Mouse (Mus musculus) limb, embryonic 11.5 days (tissue): Measurements from ENCODE around the gene Kcnma1. TPM values are rescaled to one million over a fixed set of nuclear protein-coding genes. Genes with fewer than 3 reads are reported as not detected.

Source experiments
- ATAC-seq: fragments of 200-750 bp; cut with Nextera tagmentation; 2 replicates; pipeline ENCODE4 v1.8.0; 2017; ENCODE audit warnings: low read depth; ENCODE audit not compliant: insufficient number of reproducible peaks, low FRiP score, low TSS enrichment
- DNase-seq: peaks from one replicate; pipeline ENCODE4 v3.0.0-alpha.2; 2015; ENCODE audit warnings: low spot score
- H3K27ac ChIP-seq: fragments of 300-500 bp; sonication (generic); replicated peaks from 2 replicates; pipeline ENCODE4 v1.5.1; 2014; ENCODE audit warnings: low read depth, mild to moderate bottlenecking, low read length
- H3K27me3 ChIP-seq: fragments of 300-500 bp; sonication (generic); 2 replicates; pipeline ENCODE4 v1.6.1; 2014; ENCODE audit warnings: mild to moderate bottlenecking, low read length, mixed read lengths; ENCODE audit not compliant: control insufficient read depth, insufficient read depth
- H3K36me3 ChIP-seq: fragments of 300-500 bp; sonication (generic); 2 replicates; pipeline ENCODE4 v1.6.1; 2014; ENCODE audit warnings: mild to moderate bottlenecking, low read length, moderate library complexity, mixed read lengths; ENCODE audit not compliant: control insufficient read depth, insufficient read depth
- H3K4me1 ChIP-seq: fragments of 300-500 bp; sonication (generic); 2 replicates; pipeline ENCODE4 v1.6.1; 2014; ENCODE audit warnings: low read length, mixed read lengths; ENCODE audit not compliant: control insufficient read depth, insufficient read depth
- H3K4me2 ChIP-seq: fragments of 300-500 bp; sonication (generic); 2 replicates; pipeline ENCODE4 v1.6.1; 2014; ENCODE audit warnings: low read depth, mild to moderate bottlenecking, moderate library complexity; ENCODE audit not compliant: severe bottlenecking
- H3K4me3 ChIP-seq: fragments of 300-500 bp; sonication (generic); 2 replicates; pipeline ENCODE4 v1.5.1; 2014; ENCODE audit warnings: low read depth, low read length
- H3K9ac ChIP-seq: fragments of 300-500 bp; sonication (generic); 2 replicates; pipeline ENCODE4 v1.6.1; 2014; ENCODE audit warnings: mild to moderate bottlenecking, low read length
- H3K9me3 ChIP-seq: fragments of 300-500 bp; sonication (generic); 2 replicates; pipeline ENCODE4 v1.6.1; 2016; ENCODE audit warnings: low read length; ENCODE audit not compliant: control insufficient read depth
- WGBS: fragments of 180-500 bp; shearing (Covaris S2); extraction: QIAGEN DNeasy Blood & Tissue Kit; methylation state at CpG from one replicate; pipeline ENCODE4 v1.1.7; 2014; 5-methylcytosine and 5-hydroxymethylcytosine counted together
- polyA plus RNA-seq: library from polyadenylated mRNA; unstranded; fragments of >200 nt; fragmentation: Nextera tagmentation; extraction: Ambion mirVana; gene quantifications from 2 replicates; pipeline ENCODE4 v1.2.1, GENCODE M21; 2014

The Kcnma1 gene
- polyA plus RNA-seq, 1 experiment from 2014 or later, result 0.80 TPM

GRCm38 (mm10) chr14:23679378-23679777 lies 334.9 kb downstream of the Kcnma1 start:
- peak; percentile 60 for DNase-seq
- Histone ChIP-seq H3K9me3 (no peaks in the 10 kb centered on the region), H3K4me2 (no peak overlapping the region), H3K4me1 (no peaks in the 10 kb centered on the region), H3K27ac (no peak overlapping the region), H3K36me3 (no peaks in the 10 kb centered on the region), H3K9ac (no peak overlapping the region), H3K4me3 (no peak overlapping the region), H3K27me3 (no peaks in the 10 kb centered on the region)
- ATAC-seq, result no peak
- WGBS, result 67% methylated on average over 2 of the region's 2 CpGs

GRCm38 (mm10) chr14:23666420-23666819 lies 347.9 kb downstream of the Kcnma1 start:
- no peaks in the 10 kb centered on the region for H3K9me3 ChIP-seq
- H3K36me3 ChIP-seq, result no peaks in the 10 kb centered on the region
- 95% methylated on average over 3 of the region's 3 CpGs for WGBS
- no peaks in the 10 kb centered on the region for H3K27me3 ChIP-seq
- no peak overlapping the region for H3K4me2 ChIP-seq
- H3K27ac ChIP-seq, result no peak overlapping the region
- no peak for ATAC-seq
- H3K4me1 ChIP-seq, result no peaks in the 10 kb centered on the region
- H3K4me3 ChIP-seq, result no peak overlapping the region
- no peak overlapping the region for H3K9ac ChIP-seq
- DNase-seq, result no peak

GRCm38 (mm10) chr14:23651682-23652081 lies 362.6 kb downstream of the Kcnma1 start:
- no peak for ATAC-seq
- DNase-seq, result no peak
- no peak overlapping the region for H3K4me2 ChIP-seq

DNA sequence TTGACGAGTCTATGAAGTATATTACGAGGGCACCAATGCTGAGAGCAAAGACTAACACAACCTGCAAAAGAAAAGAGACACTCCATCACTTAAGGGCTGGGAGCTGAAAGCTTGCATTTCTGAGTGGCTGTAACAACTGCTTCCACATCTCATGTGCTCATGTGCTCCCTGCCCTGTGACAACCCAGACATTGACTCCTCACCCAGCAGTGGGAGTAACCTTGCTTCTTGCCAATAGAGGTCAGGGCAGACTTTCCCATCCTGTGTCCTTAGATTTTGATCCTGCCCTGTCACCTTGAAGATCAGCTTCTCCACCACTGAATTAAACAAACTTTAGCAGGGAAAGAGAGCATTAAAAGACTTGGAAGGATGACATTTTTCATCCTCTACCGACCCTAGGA lies 364.2 kb downstream of the Kcnma1 start:
- H3K27me3 ChIP-seq, result no peaks in the 10 kb centered on the region
- H3K9ac ChIP-seq, result no peak overlapping the region
- no peak for DNase-seq
- no peak overlapping the region for H3K4me2 ChIP-seq
- H3K27ac ChIP-seq, result no peak overlapping the region
- H3K4me3 ChIP-seq, result no peak overlapping the region
- H3K9me3 ChIP-seq, result no peaks in the 10 kb centered on the region
- H3K36me3 ChIP-seq, result no peaks in the 10 kb centered on the region
- H3K4me1 ChIP-seq, result no peaks in the 10 kb centered on the region
- ATAC-seq, result no peak
- WGBS, result 89% methylated on average over 3 of the region's 3 CpGs

More at GRCm38 (mm10) chr14:23651682-23652081, 362.6 kb downstream of the Kcnma1 start:
- Histone ChIP-seq H3K4me3 (no peak overlapping the region), H3K27me3 (no peaks in the 10 kb centered on the region), H3K4me1 (no peaks in the 10 kb centered on the region), H3K36me3 (no peaks in the 10 kb centered on the region), H3K27ac (no peak overlapping the region), H3K9ac (no peak overlapping the region), H3K9me3 (no peaks in the 10 kb centered on the region)
- WGBS, result 80% methylated on average over 4 of the region's 4 CpGs

GRCm38 (mm10) chr14:23645361-23646063 lies 368.8 kb downstream of the Kcnma1 start:
- Histone ChIP-seq H3K9me3 (no peaks in the 10 kb centered on the region), H3K27ac (no peak overlapping the region), H3K27me3 (no peaks in the 10 kb centered on the region), H3K4me2 (no peak overlapping the region), H3K9ac (no peak overlapping the region), H3K4me1 (no peaks in the 10 kb centered on the region; the same call in 1 of the 2 replicates), H3K36me3 (no peaks in the 10 kb centered on the region), H3K4me3 (no peak overlapping the region)
- ATAC-seq (no peak), DNase-seq (no peak)
- 83% methylated on average over 9 of the region's 9 CpGs for WGBS

DNA sequence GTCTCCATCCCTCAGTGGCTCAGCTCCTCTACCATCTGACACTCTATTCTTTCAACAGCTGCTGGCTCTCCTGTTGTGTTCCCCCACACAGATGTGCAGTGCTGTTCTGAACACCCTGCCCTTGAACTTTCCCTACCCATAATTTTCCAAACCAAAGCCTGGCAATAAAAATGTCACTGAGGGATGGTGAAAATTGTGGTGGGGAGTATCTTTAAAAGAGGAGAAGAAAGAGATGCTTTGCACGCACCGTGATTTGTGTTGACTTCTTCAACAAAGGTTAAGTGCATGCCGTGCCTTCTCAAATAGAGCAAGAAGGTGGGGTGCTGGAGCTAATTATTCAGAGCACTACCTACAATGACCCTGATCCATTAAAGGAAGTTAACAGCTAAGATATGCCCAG lies 371.1 kb downstream of the Kcnma1 start:
- H3K9me3 ChIP-seq, result no peaks in the 10 kb centered on the region
- H3K36me3 ChIP-seq, result no peaks in the 10 kb centered on the region
- no peaks in the 10 kb centered on the region; the same call in 1 of the 2 replicates for H3K4me1 ChIP-seq
- H3K27ac ChIP-seq, result no peak overlapping the region
- no peak for ATAC-seq
- H3K4me2 ChIP-seq, result no peak overlapping the region
- no peaks in the 10 kb centered on the region for H3K27me3 ChIP-seq
- 34% methylated on average over 3 of the region's 3 CpGs for WGBS
- no peak overlapping the region for H3K9ac ChIP-seq
- DNase-seq, result no peak
- no peak overlapping the region for H3K4me3 ChIP-seq

DNA sequence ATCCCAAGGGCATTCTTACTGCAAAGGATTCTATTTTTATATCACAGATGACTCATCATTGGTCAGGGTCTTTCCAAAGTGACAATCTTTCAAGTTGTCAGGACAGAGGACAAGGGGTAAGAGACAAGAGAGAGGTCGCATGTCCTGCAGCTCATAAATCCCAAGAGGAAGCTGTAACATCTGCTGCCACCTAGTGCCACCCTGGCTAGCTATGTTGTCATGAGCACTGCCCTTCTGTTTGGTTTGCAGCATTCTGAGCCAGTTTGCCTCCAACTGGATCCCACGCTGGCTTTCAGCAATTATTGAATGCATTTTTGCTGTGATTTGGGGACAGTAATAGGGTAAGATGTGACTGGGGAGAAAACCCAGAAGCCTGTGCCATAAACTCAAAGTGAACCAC lies 373.6 kb downstream of the Kcnma1 start:
- DNase-seq (no peak), ATAC-seq (no peak)
- no peaks in the 10 kb centered on the region for H3K36me3 ChIP-seq
- 38% methylated on average over 2 of the region's 2 CpGs for WGBS
- H3K27me3 ChIP-seq, result no peaks in the 10 kb centered on the region
- H3K27ac ChIP-seq, result no peak overlapping the region
- H3K9ac ChIP-seq, result no peak overlapping the region
- no peaks in the 10 kb centered on the region for H3K9me3 ChIP-seq
- H3K4me1 ChIP-seq, result no peaks in the 10 kb centered on the region; the same call in 1 of the 2 replicates
- H3K4me2 ChIP-seq, result no peak overlapping the region
- H3K4me3 ChIP-seq, result no peak overlapping the region

DNA sequence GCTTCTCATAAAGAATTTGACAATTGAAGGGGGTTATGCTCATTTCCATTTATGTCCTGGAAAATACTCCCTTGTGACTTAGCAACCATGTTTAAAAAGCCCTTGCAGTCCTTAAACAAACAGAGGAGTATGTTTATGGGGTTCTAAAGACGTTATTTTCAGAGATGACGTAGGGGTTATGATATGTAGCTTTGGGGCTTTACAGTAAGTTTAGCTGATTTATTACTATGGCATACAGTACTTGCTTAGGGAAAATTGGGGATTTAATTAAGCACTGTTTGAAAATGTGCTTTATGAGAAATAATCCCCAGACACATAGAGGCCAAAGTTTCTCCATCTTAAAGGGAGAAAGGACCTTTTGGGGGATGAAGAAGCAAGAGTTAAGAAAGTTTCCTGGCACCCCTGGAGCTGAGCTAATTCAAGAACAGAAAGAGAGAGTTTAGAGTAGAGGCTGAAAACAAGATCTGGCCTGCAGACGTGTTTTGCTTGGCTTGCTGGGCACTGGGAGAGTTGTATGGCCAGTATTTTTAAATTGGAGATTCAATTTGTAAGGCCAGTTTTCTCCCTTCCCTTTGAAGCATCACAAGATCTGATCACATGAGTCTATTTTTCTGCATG lies 376.1 kb downstream of the Kcnma1 start:
- no peak for ATAC-seq

More for the DNA sequence above, 376.1 kb downstream of the Kcnma1 start:
- Histone ChIP-seq H3K27me3 (no peaks in the 10 kb centered on the region), H3K4me1 (no peaks in the 10 kb centered on the region), H3K27ac (no peak overlapping the region), H3K9ac (no peak overlapping the region), H3K36me3 (no peaks in the 10 kb centered on the region), H3K9me3 (no peaks in the 10 kb centered on the region), H3K4me3 (no peak overlapping the region), H3K4me2 (no peak overlapping the region)
- no peak for DNase-seq
- WGBS, result 72% methylated on average over 3 of the region's 3 CpGs
